Mouse (Mus musculus) thymus, adult 2 months (tissue): ENCODE data around the gene Cntnap1. TPM values are rescaled to one million over a fixed set of nuclear protein-coding genes. Genes with fewer than 3 reads are reported as not detected.
"Not testable (repeated sequence)": the region's sequence is repeated elsewhere in the genome, so short reads cannot be mapped to it uniquely, and the experiment has no call there.

Experiments
- DNase-seq: peaks from one replicate; pipeline ENCODE4 v3.0.0; 2021
- H3K27ac ChIP-seq: fragments of 200-500 bp; 2 replicates; pipeline ENCODE4 v1.5.1; 2012; ENCODE audit warnings: low read length, control low read depth; ENCODE audit not compliant: control insufficient read depth, insufficient read depth
- H3K27me3 ChIP-seq: fragments of 200-500 bp; 2 replicates; pipeline ENCODE4 v1.6.1; 2012; ENCODE audit warnings: mild to moderate bottlenecking, low read length, moderate library complexity, mixed read lengths; ENCODE audit not compliant: control insufficient read depth, insufficient read depth
- H3K36me3 ChIP-seq: fragments of 200-500 bp; 2 replicates; pipeline ENCODE4 v1.6.1; 2012; ENCODE audit warnings: mild to moderate bottlenecking, low read length, moderate library complexity; ENCODE audit not compliant: control insufficient read depth, insufficient read depth
- H3K4me1 ChIP-seq: fragments of 200-500 bp; replicated peaks from 2 replicates; pipeline ENCODE4 v1.6.1; 2012; ENCODE audit warnings: low read length; ENCODE audit not compliant: control insufficient read depth, insufficient read depth
- H3K4me3 ChIP-seq: fragments of 200-500 bp; 2 replicates; pipeline ENCODE4 v1.5.1; 2012; ENCODE audit warnings: mild to moderate bottlenecking, low read length, control low read depth, moderate library complexity; ENCODE audit not compliant: control insufficient read depth, insufficient read depth
- CTCF ChIP-seq: fragments of 200-500 bp; IDR thresholded peaks from 2 replicates; pipeline ENCODE4 v1.5.1; 2012; ENCODE audit warnings: mild to moderate bottlenecking, control low read depth, low read length, moderate library complexity, borderline replicate concordance; ENCODE audit not compliant: control insufficient read depth, poor library complexity, insufficient read depth; ENCODE audit errors: extremely low read depth
- POLR2A ChIP-seq: fragments of 200-500 bp; IDR thresholded peaks from 2 replicates; pipeline ENCODE4 v1.6.1; 2012; ENCODE audit warnings: mild to moderate bottlenecking, low read length, control low read depth, moderate library complexity; ENCODE audit not compliant: control insufficient read depth, poor library complexity, insufficient read depth; ENCODE audit errors: extremely low read depth
- WGBS: fragments of 180-500 bp; shearing (Covaris S2); methylation state at CpG from one replicate; pipeline ENCODE4 v1.1.7; 2018; 5-methylcytosine and 5-hydroxymethylcytosine counted together
- polyA plus RNA-seq: library from polyadenylated mRNA; depleted of rRNA; stranded (reverse); fragments of >200 nt; gene quantifications from 2 replicates; pipeline ENCODE4 v1.2.3, GENCODE M21; 2012

Cntnap1 gene
- polyA plus RNA-seq, 1 experiment, result 4.5 TPM

DNA sequence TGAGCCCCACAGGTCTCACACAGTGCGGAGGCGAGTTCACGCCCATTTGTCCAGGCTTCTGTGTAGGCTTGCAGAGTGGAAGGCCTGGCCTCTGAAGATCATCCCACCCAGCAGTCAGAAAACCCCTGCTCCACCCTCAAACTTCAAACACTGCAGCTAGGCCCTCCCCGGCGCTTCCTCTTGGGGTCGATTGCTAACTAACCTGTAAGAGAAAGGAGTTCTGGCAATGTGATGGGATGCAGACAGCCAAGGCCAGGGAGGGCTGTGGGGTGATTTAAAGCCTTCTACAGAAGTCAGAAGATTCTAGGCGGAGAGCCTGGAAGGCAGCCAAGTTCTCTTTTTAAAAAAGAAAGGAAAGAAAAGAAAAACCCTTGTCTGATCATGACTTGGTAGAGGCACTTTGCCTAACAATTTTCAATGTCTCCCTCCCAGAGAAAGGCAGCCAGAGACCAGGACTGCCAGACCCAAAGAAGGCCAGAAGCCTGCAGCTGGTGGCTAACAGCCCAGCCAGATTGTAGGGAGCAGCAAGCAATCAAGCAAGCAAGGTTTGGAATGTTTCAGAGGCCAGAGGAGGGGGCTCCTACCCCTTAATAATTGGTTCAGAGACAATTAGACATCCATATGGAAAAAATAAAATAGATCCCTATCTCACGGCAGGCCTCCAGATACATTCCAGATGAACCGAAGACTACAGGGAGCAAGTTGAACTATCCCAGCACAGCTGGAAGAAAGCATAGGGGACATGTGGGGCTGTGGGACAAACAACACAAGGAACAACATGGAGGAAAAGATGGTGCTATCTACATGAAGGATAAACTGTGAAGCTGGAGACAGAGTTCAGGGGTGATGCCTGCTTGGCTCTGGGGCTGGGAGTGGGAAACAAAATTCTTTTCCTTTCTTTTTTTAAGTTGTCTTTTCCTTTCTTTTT, 20.9 kb upstream of the Cntnap1 start:
- no peak for DNase-seq
- H3K27ac ChIP-seq, result no peak overlapping the region
- peaks cover 4% of the 10 kb centered on the region; the same call in 1 of the 2 replicates for H3K4me1 ChIP-seq
- WGBS, result 58% methylated on average over 9 of the region's 9 CpGs
- H3K4me3 ChIP-seq, result no peak overlapping the region
- TF ChIP-seq CTCF (no peak), POLR2A (no peak)
- no peaks in the 10 kb centered on the region for H3K27me3 ChIP-seq
- H3K36me3 ChIP-seq, result no peaks in the 10 kb centered on the region

DNA sequence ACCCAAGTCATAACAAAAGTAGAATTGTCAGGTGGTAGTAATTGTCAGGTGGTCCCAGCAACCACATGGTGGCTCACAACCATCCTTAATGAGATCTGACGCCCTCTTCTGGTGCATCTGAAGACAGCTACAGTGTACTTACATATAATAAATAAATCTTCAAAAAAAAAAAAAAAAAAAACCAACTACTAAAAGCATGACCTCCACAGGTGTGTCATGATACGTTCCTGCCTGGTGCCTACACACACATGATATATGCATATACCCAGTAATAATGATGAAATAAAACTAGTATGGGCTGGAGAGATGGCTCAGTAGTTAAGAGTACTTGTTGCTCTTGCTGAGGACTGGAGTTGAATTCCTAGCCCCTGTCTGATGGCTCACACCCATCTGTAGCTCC, 19.3 kb upstream of the Cntnap1 start:
- 78% methylated on average over 2 of the region's 2 CpGs for WGBS
- peaks cover 6% of the 10 kb centered on the region for H3K4me1 ChIP-seq
- no peak overlapping the region for H3K27ac ChIP-seq
- H3K27me3 ChIP-seq, result no peaks in the 10 kb centered on the region
- H3K4me3 ChIP-seq, result no peak overlapping the region
- no peaks in the 10 kb centered on the region for H3K36me3 ChIP-seq
- TF ChIP-seq POLR2A, result no peak
- no peak for TF ChIP-seq CTCF
- no peak for DNase-seq

DNA sequence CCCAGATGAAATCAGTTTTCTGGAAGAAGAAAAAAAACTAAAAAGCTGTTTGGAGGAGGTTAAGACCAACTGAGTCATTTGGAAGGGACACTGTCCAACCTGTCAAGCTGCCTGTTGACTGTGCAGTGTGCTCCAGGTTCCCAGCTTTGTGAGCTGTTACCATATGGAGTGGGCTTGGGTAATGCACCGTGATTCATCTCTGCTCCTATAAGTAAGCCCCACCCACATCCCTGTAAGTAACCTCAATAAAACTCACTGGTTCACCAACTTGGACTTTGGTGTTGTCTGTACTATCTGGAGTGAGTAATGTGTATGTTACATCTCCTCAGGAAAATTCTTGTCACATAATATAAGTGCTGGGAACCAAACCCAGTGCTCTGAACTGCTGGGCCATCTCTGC, 17.5 kb upstream of the Cntnap1 start:
- no peak overlapping the region for H3K27ac ChIP-seq
- WGBS, result 84% methylated on average over 1 of the region's 1 CpGs
- TF ChIP-seq CTCF (no peak), POLR2A (no peak)

DNA sequence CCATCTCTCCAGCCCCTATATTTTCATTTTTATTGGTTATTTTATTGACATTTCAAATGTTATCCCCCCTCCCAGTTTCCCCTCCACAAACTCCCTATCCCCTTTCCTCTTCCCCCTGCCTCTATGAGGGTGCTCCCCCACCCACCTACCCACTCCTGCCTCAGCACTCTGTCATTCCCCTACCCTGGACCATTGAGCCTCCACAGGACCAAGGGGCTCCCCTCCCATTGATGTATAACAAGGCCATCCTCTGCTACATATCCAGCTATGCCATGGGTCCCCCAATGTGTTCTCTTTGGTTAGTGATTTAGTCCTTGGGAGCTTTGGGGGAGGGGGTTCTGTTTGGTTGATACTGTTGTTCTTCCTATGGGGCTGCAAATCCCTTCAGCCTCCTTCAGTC, 15.7 kb upstream of the Cntnap1 start:
- TF ChIP-seq POLR2A, result no peak
- TF ChIP-seq CTCF, result no peak
- H3K4me1 ChIP-seq, result peaks cover 6% of the 10 kb centered on the region
- no peak overlapping the region for H3K27ac ChIP-seq

More for the DNA sequence above, 17.5 kb upstream of the Cntnap1 start:
- Histone ChIP-seq H3K36me3 (no peaks in the 10 kb centered on the region), H3K27me3 (no peaks in the 10 kb centered on the region), H3K4me1 (peaks cover 10% of the 10 kb centered on the region), H3K4me3 (no peak overlapping the region)
- DNase-seq, result no peak

DNA sequence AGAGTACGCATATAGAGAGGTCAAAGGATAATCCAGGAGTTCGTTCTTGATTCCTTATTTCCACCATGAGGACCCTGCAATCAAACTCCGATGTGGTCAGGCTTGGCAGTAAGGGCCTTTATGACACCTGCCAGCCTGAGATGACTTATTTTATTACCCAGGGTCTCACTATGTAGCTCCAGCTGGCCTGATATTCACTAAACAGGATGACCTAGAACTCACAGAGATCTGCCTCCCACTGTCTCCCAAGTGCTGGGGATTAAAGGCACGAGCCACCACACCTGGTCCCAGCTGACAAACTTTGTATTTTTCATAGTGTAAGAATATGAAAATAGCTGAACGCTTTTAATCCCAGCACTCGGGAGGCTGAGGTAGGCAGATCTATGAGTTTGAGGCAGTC, 15.2 kb upstream of the Cntnap1 start:
- Histone ChIP-seq H3K4me1 (peaks cover 6% of the 10 kb centered on the region), H3K27ac (no peak overlapping the region), H3K4me3 (no peak overlapping the region), H3K27me3 (no peaks in the 10 kb centered on the region), H3K36me3 (no peaks in the 10 kb centered on the region)
- TF ChIP-seq POLR2A (no peak), CTCF (no peak)
- DNase-seq, result no peak
- WGBS, result 91% methylated on average over 6 of the region's 6 CpGs

More for the DNA sequence above, 15.7 kb upstream of the Cntnap1 start:
- Histone ChIP-seq H3K27me3 (no peaks in the 10 kb centered on the region), H3K4me3 (no peak overlapping the region), H3K36me3 (no peaks in the 10 kb centered on the region)
- no peak for DNase-seq

DNA sequence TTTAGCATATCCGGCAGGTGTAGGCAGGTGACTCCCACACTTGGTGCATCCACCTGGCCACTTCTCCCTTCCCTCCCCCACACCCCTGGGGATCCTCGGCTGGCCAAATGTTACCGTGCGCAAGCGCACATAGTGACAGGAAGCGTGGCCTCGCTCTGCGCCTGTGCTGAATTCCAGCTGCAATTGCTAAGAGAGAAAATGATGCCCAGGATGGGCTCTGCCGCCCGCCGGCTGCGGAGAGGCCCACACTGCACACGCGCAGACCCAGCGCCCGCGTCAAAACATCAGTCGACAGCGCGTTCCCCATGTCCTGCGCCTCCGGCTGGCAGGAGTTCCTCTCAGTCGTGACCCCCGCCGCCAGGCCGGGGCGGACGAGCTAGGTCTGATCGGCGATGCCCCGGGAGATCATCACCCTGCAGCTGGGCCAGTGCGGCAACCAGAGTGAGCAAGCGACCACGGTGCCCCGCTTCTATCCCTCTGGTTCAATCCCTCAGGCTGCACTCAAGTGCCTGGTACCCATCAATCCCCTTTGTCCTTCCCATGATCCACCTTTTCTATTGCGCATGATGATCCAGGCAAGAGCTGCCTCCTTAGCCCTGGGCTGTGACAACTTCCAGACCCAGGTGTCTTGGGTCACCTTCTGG, 14.5 kb upstream of the Cntnap1 start, which contains the start of gene Tubg2:
Gene Tubg2, plus strand, starts transcription at position 180 of the 644 bp plus-strand sequence.
- H3K27ac ChIP-seq, result no peak within 1 kb of the TSS
- TF ChIP-seq CTCF (peak; percentile 42; the same call in 1 of the 2 replicates), POLR2A (no peak)
- peaks cover 6% of the 10 kb centered on the region for H3K4me1 ChIP-seq
- WGBS, result 5% methylated on average over 36 of the region's 36 CpGs
- peak; percentile 65 for DNase-seq
- H3K4me3 ChIP-seq, result peak within 1 kb of the TSS; percentile 27
- H3K36me3 ChIP-seq, result no peaks in the 10 kb centered on the region
- no peaks in the 10 kb centered on the region for H3K27me3 ChIP-seq

DNA sequence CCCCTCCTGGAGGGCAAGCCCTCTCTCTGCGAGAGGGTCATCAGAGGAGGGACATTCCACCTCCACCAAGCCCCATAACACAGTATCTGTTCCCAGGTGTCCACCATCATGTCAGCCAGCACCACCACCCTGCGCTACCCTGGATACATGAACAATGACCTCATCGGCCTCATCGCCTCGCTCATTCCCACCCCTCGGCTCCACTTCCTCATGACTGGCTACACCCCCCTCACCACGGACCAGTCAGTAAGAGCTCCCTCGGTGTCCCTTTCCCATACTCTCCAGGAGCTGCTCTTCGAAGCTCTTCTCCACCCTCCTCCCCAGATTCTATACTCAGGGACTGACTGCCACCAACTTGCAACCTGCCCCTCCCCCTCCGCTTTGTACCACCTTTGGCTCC, 10.2 kb upstream of the Cntnap1 start:
- WGBS, result 80% methylated on average over 8 of the region's 10 CpGs
- H3K4me1 ChIP-seq, result peaks cover 12% of the 10 kb centered on the region
- H3K4me3 ChIP-seq, H3K27ac ChIP-seq, H3K36me3 ChIP-seq, H3K27me3 ChIP-seq, DNase-seq: not testable (repeated sequence)

DNA sequence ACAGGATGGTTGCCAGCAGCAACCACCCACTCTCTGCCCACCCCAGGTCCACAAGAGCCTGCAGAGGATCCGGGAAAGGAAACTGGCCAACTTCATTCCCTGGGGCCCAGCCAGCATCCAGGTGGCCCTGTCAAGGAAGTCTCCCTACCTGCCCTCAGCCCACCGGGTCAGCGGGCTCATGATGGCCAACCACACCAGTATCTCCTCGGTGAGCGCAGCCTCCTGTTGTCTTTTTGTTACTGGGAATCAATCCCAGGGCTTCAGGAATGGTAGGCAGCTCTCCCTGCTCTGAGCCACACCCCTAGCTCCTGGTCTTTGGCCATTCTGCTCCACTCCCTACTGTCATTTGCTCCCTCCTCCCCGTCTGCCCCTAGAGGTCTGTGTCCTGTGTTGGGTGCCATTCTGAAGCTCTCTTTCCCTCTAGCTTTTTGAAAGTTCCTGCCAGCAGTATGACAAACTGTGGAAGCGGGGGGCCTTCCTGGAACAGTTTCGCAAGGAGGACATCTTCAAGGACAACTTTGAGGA, 9.3 kb upstream of the Cntnap1 start:
- not testable (repeated sequence) for H3K27ac ChIP-seq, H3K27me3 ChIP-seq, H3K36me3 ChIP-seq, H3K4me1 ChIP-seq, DNase-seq, H3K4me3 ChIP-seq
- WGBS, result 87% methylated on average over 8 of the region's 8 CpGs
